Mouse (Mus musculus) neural tube, embryonic 11.5 days (tissue): ENCODE data around the gene Hsbp1. TPM values are rescaled to one million over a fixed set of nuclear protein-coding genes. Genes with fewer than 3 reads are reported as not detected.
A peak's percentile ranks its signal among the peaks of the same experiment; 100 is the strongest.
"Not testable (repeated sequence)": the region's sequence is repeated elsewhere in the genome, so short reads cannot be mapped to it uniquely, and the experiment has no call there.

Experiments used
- ATAC-seq: fragments of 200-750 bp; cut with Nextera tagmentation; 2 replicates; pipeline ENCODE4 v1.8.0; 2017; ENCODE audit warnings: moderate number of reproducible peaks, mild to moderate bottlenecking, moderate TSS enrichment, moderate library complexity; ENCODE audit not compliant: insufficient read depth, low FRiP score, low TSS enrichment
- DNase-seq: peaks from one replicate; pipeline ENCODE4 v3.0.0-alpha.2; 2015; ENCODE audit warnings: low spot score
- H3K27ac ChIP-seq: fragments of 300-500 bp; sonication (generic); 2 replicates; pipeline ENCODE4 v1.5.1; 2014; ENCODE audit warnings: low read depth, mild to moderate bottlenecking, low read length
- H3K27me3 ChIP-seq: fragments of 300-500 bp; sonication (generic); 2 replicates; pipeline ENCODE4 v1.6.1; 2014; ENCODE audit warnings: mild to moderate bottlenecking, low read length, mixed read lengths; ENCODE audit not compliant: control insufficient read depth, insufficient read depth
- H3K36me3 ChIP-seq: fragments of 300-500 bp; sonication (generic); 2 replicates; pipeline ENCODE4 v1.6.1; 2014; ENCODE audit warnings: mild to moderate bottlenecking, low read length, moderate library complexity, mixed read lengths; ENCODE audit not compliant: control insufficient read depth, insufficient read depth
- H3K4me1 ChIP-seq: fragments of 300-500 bp; sonication (generic); 2 replicates; pipeline ENCODE4 v1.6.1; 2014; ENCODE audit warnings: low read length, mixed read lengths; ENCODE audit not compliant: control insufficient read depth, insufficient read depth
- H3K4me2 ChIP-seq: fragments of 300-500 bp; sonication (generic); 2 replicates; pipeline ENCODE4 v1.6.1; 2014; ENCODE audit warnings: low read depth, mild to moderate bottlenecking, moderate library complexity
- H3K4me3 ChIP-seq: fragments of 300-500 bp; sonication (generic); 2 replicates; pipeline ENCODE4 v1.5.1; 2014; ENCODE audit warnings: low read depth, low read length
- H3K9ac ChIP-seq: fragments of 300-500 bp; sonication (generic); 2 replicates; pipeline ENCODE4 v1.6.1; 2014; ENCODE audit warnings: mild to moderate bottlenecking, low read length
- H3K9me3 ChIP-seq: fragments of 300-500 bp; sonication (generic); 2 replicates; pipeline ENCODE4 v1.6.1; 2016; ENCODE audit warnings: low read length; ENCODE audit not compliant: control insufficient read depth
- WGBS: fragments of 180-500 bp; shearing (Covaris S2); extraction: QIAGEN DNeasy Blood & Tissue Kit; methylation state at CpG from one replicate; pipeline ENCODE4 v1.1.7; 2014; 5-methylcytosine and 5-hydroxymethylcytosine counted together
- polyA plus RNA-seq: library from polyadenylated mRNA; unstranded; fragments of >200 nt; fragmentation: Nextera tagmentation; extraction: Ambion mirVana; gene quantifications from 2 replicates; pipeline ENCODE4 v1.2.1, GENCODE M21; 2014

Hsbp1 gene
- polyA plus RNA-seq, 1 experiment from 2014 or later = 355 TPM

GRCm38 (mm10) chr8:119345029-119345682 lies 868 bp downstream of the Hsbp1 start:
- Histone ChIP-seq H3K4me2 (peak overlapping the region; percentile 47), H3K4me1 (peaks cover 4% of the 10 kb centered on the region), H3K27me3 (no peaks in the 10 kb centered on the region), H3K9me3 (0 out of 2 replicates have a peak, but pooled peaks cover 4% of the 10 kb centered on the region), H3K27ac (no peak overlapping the region), H3K36me3 (peaks cover 10% of the 10 kb centered on the region; the same call in 1 of the 2 replicates), H3K4me3 (peak overlapping the region; percentile 83), H3K9ac (peak overlapping the region; percentile 86)
- DNase-seq (no peak), ATAC-seq (no peak)
- whole genome bisulfite sequencing = 53% methylated on average over 22 of the region's 22 CpGs

- 87% methylated on average over 15 of the region's 15 CpGs for WGBS
- Histone ChIP-seq H3K4me1 (peaks cover 4% of the 10 kb centered on the region), H3K36me3 (peaks cover 11% of the 10 kb centered on the region), H3K9ac (no peak overlapping the region), H3K27ac (no peak overlapping the region), H3K4me2 (no peak overlapping the region), H3K9me3 (0 out of 2 replicates have a peak, but pooled peaks cover 4% of the 10 kb centered on the region), H3K4me3 (no peak overlapping the region), H3K27me3 (no peaks in the 10 kb centered on the region)
- no peak for ATAC-seq
- DNase-seq = no peak
These were observed 1.4 kb downstream of the Hsbp1 start for GRCm38 (mm10) chr8:119345683-119346075.

- H3K27me3 ChIP-seq = no peaks in the 10 kb centered on the region
- 88% methylated on average over 19 of the region's 19 CpGs for WGBS
- no peaks in the 10 kb centered on the region for H3K4me1 ChIP-seq
- H3K4me3 ChIP-seq = no peak overlapping the region
- H3K27ac ChIP-seq = no peak overlapping the region
- H3K36me3 ChIP-seq = peaks cover 13% of the 10 kb centered on the region
- H3K4me2 ChIP-seq = no peak overlapping the region
- ATAC-seq (no peak), DNase-seq (no peak)
- no peaks in the 10 kb centered on the region for H3K9me3 ChIP-seq
- no peak overlapping the region for H3K9ac ChIP-seq
These were observed 7.4 kb downstream of the Hsbp1 start for GRCm38 (mm10) chr8:119351647-119352046.

DNA sequence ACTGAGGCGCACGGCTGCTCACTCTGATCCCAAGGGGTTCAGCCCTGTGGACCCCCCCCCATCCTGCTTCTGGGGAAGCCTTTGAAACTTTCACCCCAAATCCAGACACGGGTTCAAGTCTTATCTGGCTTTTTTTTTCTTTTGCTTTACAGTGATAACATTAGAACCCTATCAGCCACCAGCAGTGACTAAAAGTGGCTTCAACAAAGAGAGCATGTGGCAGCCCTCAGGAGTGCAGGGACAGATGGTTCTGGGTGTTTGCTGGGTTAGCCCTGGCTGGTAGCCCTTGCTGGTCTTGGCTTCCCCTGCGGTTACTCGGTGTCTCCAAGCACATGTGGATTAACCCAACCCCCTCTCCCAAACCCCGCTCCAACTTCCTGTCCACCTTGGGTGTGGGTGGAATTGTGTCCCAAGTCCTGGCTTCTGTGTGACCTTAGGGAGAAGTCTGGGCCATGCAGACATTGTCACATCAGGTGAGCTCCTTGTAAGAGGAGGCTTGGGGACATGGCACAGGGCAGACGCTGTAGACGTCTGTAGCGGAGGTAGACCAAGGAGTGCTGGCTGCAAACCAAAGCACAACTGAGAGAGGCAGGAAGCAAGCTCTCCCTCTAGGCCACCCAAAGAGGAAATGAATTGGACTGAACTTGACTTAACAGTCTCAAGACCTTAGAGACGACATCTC lies 8.8 kb downstream of the Hsbp1 start:
- whole genome bisulfite sequencing = 89% methylated on average over 10 of the region's 10 CpGs
- H3K36me3 ChIP-seq = peaks cover 8% of the 10 kb centered on the region; the same call in 1 of the 2 replicates
- no peak overlapping the region for H3K4me3 ChIP-seq
- no peaks in the 10 kb centered on the region for H3K4me1 ChIP-seq
- H3K27ac ChIP-seq = no peak overlapping the region
- no peak overlapping the region for H3K4me2 ChIP-seq
- DNase-seq = no peak
- H3K9ac ChIP-seq = no peak overlapping the region
- H3K9me3 ChIP-seq = no peaks in the 10 kb centered on the region
- no peak for ATAC-seq
- H3K27me3 ChIP-seq = no peaks in the 10 kb centered on the region

DNA sequence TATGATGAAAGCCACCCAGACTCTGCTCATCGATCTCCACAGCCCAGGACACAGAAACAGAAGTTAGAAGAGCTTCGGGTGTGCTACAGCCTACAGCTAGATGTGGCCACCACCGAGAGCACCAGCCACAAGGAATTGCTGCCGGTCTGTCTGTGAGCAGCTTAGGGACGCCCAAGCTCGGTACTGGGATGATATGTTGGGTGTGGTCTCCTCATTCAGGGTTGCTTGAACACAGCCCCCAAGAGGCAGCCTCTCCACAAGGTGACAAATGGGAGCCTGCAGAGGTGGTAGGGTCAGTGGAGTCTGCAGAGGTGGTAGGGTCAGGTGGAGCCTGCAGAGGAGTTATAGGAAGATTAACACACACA lies 9.4 kb downstream of the Hsbp1 start:
- ATAC-seq (no peak), DNase-seq (no peak)
- H3K27me3 ChIP-seq = no peaks in the 10 kb centered on the region
- H3K4me2 ChIP-seq = no peak overlapping the region
- H3K4me3 ChIP-seq = no peak overlapping the region
- 87% methylated on average over 6 of the region's 6 CpGs for WGBS
- H3K9ac ChIP-seq = no peak overlapping the region
- H3K9me3 ChIP-seq = no peaks in the 10 kb centered on the region
- no peak overlapping the region for H3K27ac ChIP-seq
- H3K36me3 ChIP-seq = peaks cover 8% of the 10 kb centered on the region; the same call in 1 of the 2 replicates
- H3K4me1 ChIP-seq = no peaks in the 10 kb centered on the region

- H3K27ac ChIP-seq, H3K36me3 ChIP-seq, H3K27me3 ChIP-seq, H3K9me3 ChIP-seq, H3K4me3 ChIP-seq, DNase-seq, H3K9ac ChIP-seq, H3K4me2 ChIP-seq, H3K4me1 ChIP-seq, ATAC-seq: not testable (repeated sequence)
- 62% methylated on average over 5 of the region's 5 CpGs for WGBS
These were observed 12.3 kb downstream of the Hsbp1 start for GRCm38 (mm10) chr8:119356631-119357030.

DNA sequence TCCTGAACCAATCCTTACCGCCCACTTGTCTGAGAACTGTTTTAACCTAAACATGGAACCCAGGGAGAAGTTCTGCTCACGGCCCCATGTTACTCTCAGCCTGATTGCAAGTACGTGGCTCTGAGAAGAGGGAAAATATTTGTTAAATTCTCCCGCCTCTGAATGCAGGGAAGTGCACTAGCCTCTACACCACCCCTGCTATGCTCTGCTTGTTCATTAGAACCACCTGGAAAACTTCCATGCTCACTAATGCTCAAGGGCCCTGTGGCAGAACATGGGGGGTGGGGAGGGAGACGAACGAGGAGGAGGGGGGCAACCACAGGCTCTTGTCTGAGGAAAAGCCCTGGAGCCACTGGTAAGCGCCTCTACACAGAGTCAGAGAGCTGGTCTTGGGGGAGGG lies 13.9 kb downstream of the Hsbp1 start:
- no peaks in the 10 kb centered on the region for H3K4me1 ChIP-seq
- H3K9me3 ChIP-seq = no peaks in the 10 kb centered on the region
- DNase-seq (no peak), ATAC-seq (no peak)
- H3K4me2 ChIP-seq = no peak overlapping the region
- H3K4me3 ChIP-seq = no peak overlapping the region
- no peak overlapping the region for H3K27ac ChIP-seq
- H3K27me3 ChIP-seq = no peaks in the 10 kb centered on the region
- no peaks in the 10 kb centered on the region for H3K36me3 ChIP-seq
- WGBS = 80% methylated on average over 7 of the region's 7 CpGs
- no peak overlapping the region for H3K9ac ChIP-seq

GRCm38 (mm10) chr8:119358836-119359235 lies 14.5 kb downstream of the Hsbp1 start:
- Histone ChIP-seq H3K27me3 (no peaks in the 10 kb centered on the region), H3K27ac (no peak overlapping the region), H3K9me3 (no peaks in the 10 kb centered on the region), H3K4me1 (no peaks in the 10 kb centered on the region), H3K36me3 (no peaks in the 10 kb centered on the region), H3K9ac (no peak overlapping the region), H3K4me3 (no peak overlapping the region), H3K4me2 (no peak overlapping the region)
- WGBS = 46% methylated on average over 14 of the region's 14 CpGs
- peak; percentile 54 for DNase-seq
- no peak for ATAC-seq
